Mouse (Mus musculus): ENCODE measurements around the gene Gm5617.
"Not testable (repeated sequence)": the region's sequence is repeated elsewhere in the genome, so short reads cannot be mapped to it uniquely, and the experiment has no call there.

Gm5617 gene

GRCm38 (mm10) chr9:48494817-48495547 is at the start of gene Gm5617, which contains the start of gene Rbm7:
Gene Gm5617 (plus strand): TSS chr9:48495442.
Gene Rbm7 (minus strand): TSS chr9:48495299.
- DNase-seq = peak; percentile 95

- peak; percentile 49 for DNase-seq
Measured at GRCm38 (mm10) chr9:48447783-48448209, 47.4 kb upstream of the Gm5617 start.

DNA sequence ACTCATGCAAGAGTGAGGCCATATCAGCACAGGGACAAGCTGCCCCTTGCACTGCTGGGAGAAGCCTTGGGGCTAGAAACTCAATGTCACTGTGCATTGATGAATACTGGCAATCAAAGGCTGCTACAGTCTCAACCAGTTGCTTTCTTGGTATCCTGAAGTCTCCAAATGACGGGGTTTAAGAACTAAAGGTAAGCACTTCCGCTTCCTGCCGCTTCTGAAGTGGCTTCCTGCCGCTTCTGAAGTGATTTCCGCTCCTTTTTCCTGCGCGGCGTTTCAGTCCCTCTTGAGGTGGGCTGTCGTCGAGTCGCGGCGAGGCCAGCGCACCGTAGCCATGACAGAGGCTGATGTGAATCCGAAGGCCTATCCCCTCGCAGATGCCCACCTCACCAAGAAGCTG is 45.2 kb upstream of the Gm5617 start:
- DNase-seq = no peak

DNA sequence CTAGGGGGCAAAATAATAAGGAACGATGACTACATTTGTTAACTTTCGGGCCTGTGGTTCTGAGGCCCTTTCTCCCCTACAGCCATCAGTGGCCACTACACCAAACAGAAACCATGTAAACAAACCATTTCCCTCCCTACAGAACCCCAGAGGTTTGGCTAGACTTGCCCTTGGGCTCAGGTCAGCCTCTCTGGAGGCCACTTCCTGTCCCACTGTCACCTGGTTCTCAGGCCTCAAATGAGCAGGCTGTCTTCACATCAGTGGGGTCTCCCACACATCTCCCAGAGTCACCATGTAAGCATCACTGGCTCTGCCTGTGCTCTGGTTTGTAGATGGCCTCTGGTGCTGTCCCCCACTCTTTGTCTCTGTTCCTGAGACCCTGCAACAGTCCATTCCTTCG is 39.3 kb upstream of the Gm5617 start:
- DNase-seq = no peak

- no peak for DNase-seq
Measured at GRCm38 (mm10) chr9:48458879-48459278, 36.4 kb upstream of the Gm5617 start.

GRCm38 (mm10) chr9:48459391-48459790 is 35.9 kb upstream of the Gm5617 start:
- no peak for DNase-seq

GRCm38 (mm10) chr9:48460720-48461119 is 34.5 kb upstream of the Gm5617 start:
- DNase-seq = no peak

- no peak for DNase-seq
Measured at GRCm38 (mm10) chr9:48461545-48461944, 33.7 kb upstream of the Gm5617 start.

- no peak for DNase-seq
Measured at GRCm38 (mm10) chr9:48465671-48466070, 29.6 kb upstream of the Gm5617 start.

- peak; percentile 86 for DNase-seq
Measured at GRCm38 (mm10) chr9:48466804-48467203, 28.4 kb upstream of the Gm5617 start.

- DNase-seq = not testable (repeated sequence)
Measured at GRCm38 (mm10) chr9:48467471-48467870, 27.8 kb upstream of the Gm5617 start.

DNA sequence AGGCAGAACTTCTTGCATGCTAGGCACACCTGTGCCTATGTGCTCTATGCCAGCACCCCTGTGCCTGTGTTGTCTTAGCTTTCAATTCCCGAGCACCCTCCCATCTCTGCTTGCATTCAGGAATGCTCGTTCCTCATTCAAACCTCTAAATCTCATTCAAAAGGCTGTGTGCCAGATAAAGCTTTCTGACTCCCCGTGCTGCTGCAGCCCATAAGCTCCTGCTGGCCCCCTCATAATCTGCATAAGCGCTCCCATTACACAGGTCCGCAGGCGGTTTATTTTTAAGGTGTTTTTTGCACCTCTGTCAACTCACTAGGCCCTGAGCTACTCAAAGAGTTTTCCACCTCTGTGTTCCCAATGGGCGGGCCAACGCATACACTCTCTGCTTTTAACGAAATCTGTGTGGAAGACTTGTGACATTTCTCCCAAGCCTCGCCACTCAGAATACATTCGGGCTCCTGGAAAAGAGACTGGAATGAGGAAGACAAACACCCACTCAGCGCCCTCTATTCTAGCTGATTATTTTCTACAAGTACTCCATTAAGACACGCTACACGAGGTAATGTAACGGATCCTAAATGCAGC is 22.7 kb upstream of the Gm5617 start:
- no peak for DNase-seq

- no peak for DNase-seq
Measured at GRCm38 (mm10) chr9:48473131-48473530, 22.1 kb upstream of the Gm5617 start.

DNA sequence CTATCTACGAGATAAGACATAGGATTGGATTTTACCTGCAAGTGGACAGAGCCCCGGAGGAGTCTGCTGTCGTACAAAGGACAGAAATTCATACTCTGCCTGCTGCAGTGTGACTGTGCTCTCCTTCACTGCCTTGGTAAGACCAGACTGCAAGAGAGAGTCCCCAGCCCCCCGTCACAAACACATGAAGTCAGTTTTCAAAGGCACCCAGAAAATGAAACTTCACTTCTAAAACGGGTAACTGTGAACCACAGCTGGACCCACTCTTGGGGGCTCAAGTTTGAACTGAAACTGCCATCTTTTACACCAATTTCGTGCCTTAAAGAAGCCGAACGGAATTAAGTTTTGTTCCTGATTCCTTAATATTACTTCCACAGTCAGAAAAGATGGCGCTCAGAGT is 20.9 kb upstream of the Gm5617 start:
- DNase-seq = no peak

GRCm38 (mm10) chr9:48476236-48477165 is 18.7 kb upstream of the Gm5617 start:
- peak; percentile 28 for DNase-seq

- DNase-seq = no peak
Measured at GRCm38 (mm10) chr9:48478808-48479207, 16.4 kb upstream of the Gm5617 start.

- DNase-seq = no peak
Measured at GRCm38 (mm10) chr9:48479838-48480410, 15.3 kb upstream of the Gm5617 start.

- DNase-seq = peak; percentile 94
Measured at GRCm38 (mm10) chr9:48480411-48481213, 14.6 kb upstream of the Gm5617 start, which contains the start of gene Rexo2. Gene Rexo2 (minus strand): TSS chr9:48480623.

DNA sequence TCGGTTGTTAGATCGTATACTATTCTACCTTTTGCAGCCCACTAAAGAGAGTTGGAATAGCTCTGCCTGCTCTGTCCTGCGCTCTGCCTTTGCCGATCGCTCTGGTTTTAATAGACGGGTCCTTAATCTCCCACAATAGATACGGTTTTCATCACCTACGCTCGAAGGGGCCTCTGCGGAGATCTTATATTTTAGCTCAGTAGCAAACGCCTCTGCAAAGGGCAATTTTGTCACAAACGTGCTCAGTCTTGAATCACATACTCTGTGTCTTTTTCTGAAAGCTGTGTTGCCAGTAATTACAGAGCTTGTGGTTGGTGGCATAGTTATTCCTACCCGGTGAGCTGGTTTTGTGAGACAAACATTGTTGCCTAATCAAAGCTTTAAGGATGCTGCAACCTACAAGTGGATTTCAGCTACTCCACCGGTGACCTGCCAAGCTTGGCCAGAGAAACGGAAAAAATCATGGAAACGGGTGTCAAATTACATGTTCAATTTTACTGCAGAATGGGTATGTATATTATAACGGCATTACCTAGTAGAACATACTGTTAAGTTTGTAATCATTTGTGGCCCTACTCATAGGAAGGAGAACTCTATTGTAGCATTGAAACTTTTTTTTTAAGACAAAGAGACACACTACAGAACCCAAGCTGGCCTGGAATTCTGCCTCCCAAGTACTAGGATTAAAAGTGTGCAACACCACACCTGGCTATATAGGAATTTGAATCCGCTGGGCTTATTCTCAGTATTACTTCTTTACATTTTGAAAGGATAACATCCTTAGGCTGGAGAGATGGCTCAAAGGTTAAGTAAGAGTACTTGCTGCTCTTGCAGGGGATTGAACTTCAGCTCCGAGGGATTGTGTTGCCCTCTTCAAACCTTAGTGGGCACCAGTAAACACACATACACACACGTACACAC is 13.8 kb upstream of the Gm5617 start:
- DNase-seq = no peak

DNA sequence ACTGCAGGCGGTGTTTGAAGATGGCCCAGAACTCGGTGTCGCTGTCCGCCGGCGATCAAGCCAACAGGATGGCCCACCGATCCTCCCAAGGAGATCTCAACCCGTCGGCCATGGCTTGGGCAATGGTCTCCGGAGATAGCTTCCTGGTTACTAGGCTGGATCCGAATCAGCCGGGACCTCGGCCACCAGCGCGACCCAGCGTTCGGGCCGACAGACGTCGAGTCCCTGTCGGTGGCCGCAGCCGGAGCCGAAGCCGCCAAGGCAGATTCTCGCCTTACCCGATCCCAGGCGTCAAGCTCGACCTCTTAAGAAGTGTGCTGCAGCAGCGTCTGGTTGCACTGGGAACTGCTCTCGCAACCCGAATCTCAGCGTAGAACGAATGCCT is 298 bp downstream of the Gm5617 start:
- no peak for DNase-seq

DNA sequence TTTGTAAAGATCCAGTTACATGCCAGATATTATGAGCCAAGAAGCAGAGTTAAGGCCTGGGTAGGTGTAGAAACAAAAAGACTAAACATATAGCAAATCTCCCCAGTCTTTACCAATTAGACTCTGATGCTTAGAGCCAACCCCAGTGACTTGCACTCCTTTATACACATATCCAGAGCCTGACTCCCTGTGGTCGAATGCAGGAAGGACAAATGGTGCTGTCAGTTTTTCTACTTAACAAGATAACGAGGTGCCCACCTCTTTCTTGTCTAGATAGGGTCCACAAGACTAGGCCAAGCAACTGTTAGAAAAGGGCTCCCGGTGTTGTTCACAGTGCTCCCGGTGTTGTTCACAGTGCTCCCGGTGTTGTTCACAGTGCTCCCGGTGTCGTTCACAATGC is 6.0 kb downstream of the Gm5617 start:
- DNase-seq = no peak

All from lung, postnatal 14 days (tissue).